ENCODE assay signal across 9 mouse cellular contexts in the genomic region with DNA sequence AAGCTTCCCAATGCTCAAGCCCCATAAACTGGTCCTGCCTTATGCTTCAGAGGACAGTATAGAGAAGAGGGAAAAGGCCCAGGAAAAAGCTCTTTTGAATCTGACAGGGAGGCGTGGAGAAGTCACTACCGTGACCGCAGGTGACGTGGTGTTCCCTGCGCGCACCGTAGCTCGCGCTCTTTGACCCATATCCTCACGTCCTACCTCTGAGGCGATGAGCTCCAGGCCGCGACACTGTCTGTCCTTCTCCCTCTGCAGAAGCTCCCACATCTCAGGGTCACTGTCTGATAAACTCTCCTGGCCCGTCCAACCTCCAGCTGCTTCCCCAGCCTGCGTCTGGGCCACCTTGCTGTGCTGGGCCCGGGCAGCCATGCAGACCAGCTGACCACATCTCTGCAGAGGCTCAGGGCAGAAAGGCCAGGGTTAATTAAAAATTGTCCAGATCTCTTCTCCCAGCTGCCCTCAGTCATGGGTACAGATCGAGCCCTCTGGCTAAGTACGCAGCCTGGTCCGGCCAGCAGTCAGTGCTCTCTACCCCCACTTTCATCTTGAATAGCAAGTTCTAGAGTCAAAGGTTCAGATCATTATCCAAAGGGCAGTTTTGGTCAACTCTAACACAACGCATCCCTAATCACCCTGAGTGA. TPM values are rescaled to one million over a fixed set of nuclear protein-coding genes. Genes with fewer than 3 reads are reported as not detected.
DNase-seq lines count a peak whose midpoint lies in the region; ATAC-seq and TF ChIP-seq lines count a peak whose summit lies in the region.
"Had no signal": no experiment of that assay in that cellular context is flagged by ENCODE, and none has a peak within 500 bp of the region (broad histone marks: within the 10 kb centered on the region; RNA-seq: fewer than 3 reads in every experiment).

No protein-coding gene starts in this region.

- no peak for DNase-seq in lung, postnatal 0 days (ENCODE audit: low spot score)
- DNase-seq in lung, postnatal 4 days: no peak
- no peak for DNase-seq in forebrain, embryonic 14.5 days (ENCODE audit: low spot score)
- DNase-seq in limb, embryonic 10.5 days (ENCODE audit: low spot score): no peak
- no peak for DNase-seq in urinary bladder, postnatal 4 days (ENCODE audit: low spot score in 2 of 2)
- DNase-seq in adrenal gland, postnatal 25 days: no peak
- no peak for DNase-seq in layer of hippocampus, adult 2 months (ENCODE audit: low spot score in 2 of 2)

- 83% methylated on average over 20 of the region's 20 CpGs for WGBS in lung, postnatal 0 days
- WGBS in forebrain, embryonic 14.5 days: 91% methylated on average over 20 of the region's 20 CpGs
- 85% methylated on average over 20 of the region's 20 CpGs for WGBS in limb, embryonic 10.5 days
- 83% methylated on average over 20 of the region's 20 CpGs for WGBS in stomach, embryonic 15.5 days

- no peak for TF ChIP-seq CTCF in lung, postnatal 0 days (IDR thresholded peaks at IDR 0.05)
- TF ChIP-seq CTCF in layer of hippocampus, adult 2 months (conservative IDR thresholded peaks at IDR 0.05): no peak

- peaks cover 15% of the 10 kb centered on the region for H3K27me3 ChIP-seq in lung, postnatal 0 days (replicated peaks; ENCODE audit: insufficient read depth, low read length)
- peaks cover 17% of the 10 kb centered on the region for H3K27me3 ChIP-seq in forebrain, embryonic 14.5 days (replicated peaks; ENCODE audit: control insufficient read depth, insufficient read depth, low read length)
- H3K27me3 ChIP-seq in limb, embryonic 10.5 days (ENCODE audit: low read depth, poor library complexity, severe bottlenecking): peaks cover 63% of the 10 kb centered on the region
- peaks cover 20% of the 10 kb centered on the region for H3K27me3 ChIP-seq in stomach, embryonic 15.5 days (replicated peaks)

- H3K4me2 ChIP-seq in lung, postnatal 0 days (replicated peaks; ENCODE audit: low read depth, low read length): peak overlapping the region; percentile 80; the same call in 1 of the 2 replicates
- peak overlapping the region; percentile 90 for H3K4me2 ChIP-seq in forebrain, embryonic 14.5 days (ENCODE audit: low read length)
- H3K4me2 ChIP-seq in stomach, embryonic 15.5 days: peak overlapping the region; percentile 88

- no peaks in the 10 kb centered on the region for H3K9me3 ChIP-seq in lung, postnatal 0 days (ENCODE audit: low read length)
- H3K9me3 ChIP-seq in forebrain, embryonic 14.5 days (replicated peaks; ENCODE audit: control insufficient read depth, low read length): no peaks in the 10 kb centered on the region
- H3K9me3 ChIP-seq in limb, embryonic 10.5 days (replicated peaks): no peaks in the 10 kb centered on the region
- no peaks in the 10 kb centered on the region for H3K9me3 ChIP-seq in stomach, embryonic 15.5 days

- H3K9ac ChIP-seq in lung, postnatal 0 days (replicated peaks; ENCODE audit: low read depth): no peak overlapping the region
- peak overlapping the region; percentile 63 for H3K9ac ChIP-seq in forebrain, embryonic 14.5 days (ENCODE audit: low read length)
- 0 out of 2 replicates have a peak overlapping the region, but pooled peaks have one; percentile 49 for H3K9ac ChIP-seq in stomach, embryonic 15.5 days

- no peaks in the 10 kb centered on the region for H3K36me3 ChIP-seq in lung, postnatal 0 days (ENCODE audit: insufficient read depth, low read length)
- peaks cover 25% of the 10 kb centered on the region for H3K36me3 ChIP-seq in forebrain, embryonic 14.5 days (ENCODE audit: control insufficient read depth, insufficient read depth, low read length)
- peaks cover 41% of the 10 kb centered on the region for H3K36me3 ChIP-seq in limb, embryonic 10.5 days
- peaks cover 26% of the 10 kb centered on the region for H3K36me3 ChIP-seq in stomach, embryonic 15.5 days

- TF ChIP-seq EP300 in lung, postnatal 0 days (IDR thresholded peaks at IDR 0.05): no peak

- H3K4me1 ChIP-seq in lung, postnatal 0 days (ENCODE audit: insufficient read depth, low read depth, low read length): peaks cover 15% of the 10 kb centered on the region; the same call in 1 of the 2 replicates
- peaks cover 28% of the 10 kb centered on the region for H3K4me1 ChIP-seq in forebrain, embryonic 14.5 days (ENCODE audit: control insufficient read depth, insufficient read depth, low read length)
- H3K4me1 ChIP-seq in limb, embryonic 10.5 days: peaks cover 77% of the 10 kb centered on the region
- peaks cover 51% of the 10 kb centered on the region for H3K4me1 ChIP-seq in stomach, embryonic 15.5 days

- ATAC-seq in lung, postnatal 0 days: no peak
- no peak for ATAC-seq in forebrain, embryonic 14.5 days
- no peak for ATAC-seq in stomach, embryonic 15.5 days (ENCODE audit: insufficient read depth, low FRiP score, low read depth)

- H3K27ac ChIP-seq in lung, postnatal 0 days (ENCODE audit: low read length): no peak overlapping the region
- H3K27ac ChIP-seq in forebrain, embryonic 14.5 days (ENCODE audit: low read depth, low read length): no peak overlapping the region
- peak overlapping the region; percentile 84; the same call in 1 of the 2 replicates for H3K27ac ChIP-seq in limb, embryonic 10.5 days
- H3K27ac ChIP-seq in stomach, embryonic 15.5 days: no peak overlapping the region
- H3K27ac ChIP-seq in layer of hippocampus, adult 2 months: no peak overlapping the region

- no peak overlapping the region for H3K4me3 ChIP-seq in lung, postnatal 0 days (ENCODE audit: low read depth, low read length)
- H3K4me3 ChIP-seq in forebrain, embryonic 14.5 days (ENCODE audit: low read depth, low read length): no peak overlapping the region
- peak overlapping the region; percentile 69 for H3K4me3 ChIP-seq in limb, embryonic 10.5 days
- peak overlapping the region; percentile 64 for H3K4me3 ChIP-seq in stomach, embryonic 15.5 days (replicated peaks)
- no peak overlapping the region for H3K4me3 ChIP-seq in layer of hippocampus, adult 2 months

RNA-seq across cellular contexts. Expression of gene Shmt2, which starts 1.4 kb away (rescaled TPM):
- polyA plus RNA-seq in lung, postnatal 0 days (2015; fragmentation: Nextera tagmentation; extraction: Ambion mirVana): 27.1 and 31.0 TPM in 2 replicates
- 53.1 and 65.1 TPM in 2 replicates for polyA plus RNA-seq in forebrain, embryonic 14.5 days (2014; fragmentation: Nextera tagmentation; extraction: Ambion mirVana)
- 143 and 173 TPM in 2 replicates for polyA plus RNA-seq in limb, embryonic 10.5 days (2016; fragmentation: Nextera tagmentation; extraction: Ambion mirVana)
- 142 and 144 TPM in 2 replicates for polyA plus RNA-seq in stomach, embryonic 15.5 days (2015; fragmentation: Nextera tagmentation; extraction: Ambion mirVana)
- 56.3 and 61.1 TPM in 2 replicates for total RNA-seq in adrenal gland, postnatal 25 days (2021)
- 10 to 100 TPM; 25.4 to 27.6 TPM for total RNA-seq in layer of hippocampus, adult 2 months (2021)

RNA-seq across cellular contexts. Expression of gene Ndufa4l2, which starts 6.1 kb away (rescaled TPM):
- 132 and 149 TPM in 2 replicates for polyA plus RNA-seq in lung, postnatal 0 days (2015; fragmentation: Nextera tagmentation; extraction: Ambion mirVana)
- 12.5 and 17.2 TPM in 2 replicates for polyA plus RNA-seq in forebrain, embryonic 14.5 days (2014; fragmentation: Nextera tagmentation; extraction: Ambion mirVana)
- polyA plus RNA-seq in limb, embryonic 10.5 days (2016; fragmentation: Nextera tagmentation; extraction: Ambion mirVana): 1.4 and 3.4 TPM in 2 replicates
- polyA plus RNA-seq in stomach, embryonic 15.5 days (2015; fragmentation: Nextera tagmentation; extraction: Ambion mirVana): 92.8 and 117 TPM in 2 replicates
- 43.2 and 50.0 TPM in 2 replicates for total RNA-seq in adrenal gland, postnatal 25 days (2021)
- total RNA-seq in layer of hippocampus, adult 2 months (2021): 1 to 10 TPM; 3.5 to 3.7 TPM
- polyA plus RNA-seq: activated CD4-positive, CD25-positive, alpha-beta regulatory T cell, adult 4 months had no signal

RNA-seq across cellular contexts. Expression of gene Nxph4, which starts 13.5 kb away (rescaled TPM):
- polyA plus RNA-seq in lung, postnatal 0 days (2015; fragmentation: Nextera tagmentation; extraction: Ambion mirVana): 0.44 and 0.60 TPM in 2 replicates
- 32.1 and 35.4 TPM in 2 replicates for polyA plus RNA-seq in forebrain, embryonic 14.5 days (2014; fragmentation: Nextera tagmentation; extraction: Ambion mirVana)
- polyA plus RNA-seq in limb, embryonic 10.5 days (2016; fragmentation: Nextera tagmentation; extraction: Ambion mirVana): 0.54 and 1.0 TPM in 2 replicates
- polyA plus RNA-seq in stomach, embryonic 15.5 days (2015; fragmentation: Nextera tagmentation; extraction: Ambion mirVana): 5.0 and 5.4 TPM in 2 replicates
- 8.3 and 10.0 TPM in 2 replicates for total RNA-seq in adrenal gland, postnatal 25 days (2021)
- 1 to 10 TPM; 1.2 to 1.6 TPM for total RNA-seq in layer of hippocampus, adult 2 months (2021)
- polyA plus RNA-seq: activated CD4-positive, CD25-positive, alpha-beta regulatory T cell, adult 4 months had no signal

RNA-seq across cellular contexts. Expression of gene Stac3, which starts 19.4 kb away (rescaled TPM):
- 0.23 and 0.53 TPM in 2 replicates for polyA plus RNA-seq in lung, postnatal 0 days (2015; fragmentation: Nextera tagmentation; extraction: Ambion mirVana)
- polyA plus RNA-seq in forebrain, embryonic 14.5 days (2014; fragmentation: Nextera tagmentation; extraction: Ambion mirVana): 0.41 TPM in 1 of 2 replicates, not detected in the other
- polyA plus RNA-seq in limb, embryonic 10.5 days (2016; fragmentation: Nextera tagmentation; extraction: Ambion mirVana): 0.40 and 0.76 TPM in 2 replicates
- polyA plus RNA-seq in stomach, embryonic 15.5 days (2015; fragmentation: Nextera tagmentation; extraction: Ambion mirVana): 0.92 and 1.7 TPM in 2 replicates
- total RNA-seq in adrenal gland, postnatal 25 days (2021): 2.8 and 4.9 TPM in 2 replicates
- 1 to 10 TPM; 2.4 to 8.1 TPM for total RNA-seq in layer of hippocampus, adult 2 months (2021)

Comparison
In these comparisons a context has a peak if more than half of its experiments do, and no peak if none do; other contexts are left out.
1. H3K4me3 ChIP-seq: peak in limb, embryonic 10.5 days (single experiment) and stomach, embryonic 15.5 days (single experiment); none in lung, postnatal 0 days (single experiment), forebrain, embryonic 14.5 days (single experiment) and layer of hippocampus, adult 2 months (single experiment).
2. Peak in every context shown above with its lines, with median percentiles within 50 percentile points of each other: H3K4me2 ChIP-seq.